Mouse (Mus musculus): Measurements from ENCODE around the gene Etv1. TPM values are rescaled to one million over a fixed set of nuclear protein-coding genes. Genes with fewer than 3 reads are reported as not detected.
A peak's percentile ranks its signal among the peaks of the same experiment; 100 is the strongest.

The Etv1 gene
- total RNA-seq (2021): 100 to 1,000 TPM; 101 to 113 TPM
- long read RNA-seq, full-length matches to known transcripts: 8 of 28 reads
- long read RNA-seq, partial matches to known transcripts: 13 of 28 reads
- long read RNA-seq, other reads (novel, unspliced or antisense): 7 of 28 reads

DNA sequence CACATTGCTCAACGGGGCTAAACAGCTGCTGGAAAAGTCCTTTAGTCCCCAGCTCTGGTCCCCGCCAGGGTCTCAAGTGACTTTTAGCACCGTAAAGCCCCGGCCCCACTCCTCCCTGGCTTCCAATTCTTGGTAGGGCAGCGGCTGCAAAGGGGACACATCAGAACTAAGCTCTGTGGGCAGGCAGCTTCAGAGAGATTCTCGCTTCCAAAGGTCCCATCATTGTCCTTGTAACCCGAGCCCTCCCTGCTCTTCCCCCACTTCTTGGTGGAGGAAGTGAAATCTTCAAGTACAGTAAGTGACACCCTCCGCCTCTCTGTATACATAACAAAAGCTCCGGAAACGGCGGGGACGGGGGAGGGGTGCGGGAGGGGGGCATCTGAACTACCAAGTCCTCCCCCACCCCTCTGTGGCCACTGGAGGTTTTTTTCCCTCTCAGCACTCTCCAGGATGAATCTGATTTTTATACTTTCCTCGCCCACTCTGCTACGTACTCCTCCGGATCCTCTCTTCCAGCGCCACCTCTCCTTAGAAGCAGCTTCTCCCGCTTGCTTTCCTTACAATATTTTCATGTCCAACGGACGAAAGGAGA is at the start of gene Etv1:
TSS of gene Etv1 (plus strand) at position 195 of the 592 bp plus-strand sequence.
- peak in 1 of 2 experiments; percentile 37 for DNase-seq (ENCODE audit: low spot score in 2 of 2)

DNA sequence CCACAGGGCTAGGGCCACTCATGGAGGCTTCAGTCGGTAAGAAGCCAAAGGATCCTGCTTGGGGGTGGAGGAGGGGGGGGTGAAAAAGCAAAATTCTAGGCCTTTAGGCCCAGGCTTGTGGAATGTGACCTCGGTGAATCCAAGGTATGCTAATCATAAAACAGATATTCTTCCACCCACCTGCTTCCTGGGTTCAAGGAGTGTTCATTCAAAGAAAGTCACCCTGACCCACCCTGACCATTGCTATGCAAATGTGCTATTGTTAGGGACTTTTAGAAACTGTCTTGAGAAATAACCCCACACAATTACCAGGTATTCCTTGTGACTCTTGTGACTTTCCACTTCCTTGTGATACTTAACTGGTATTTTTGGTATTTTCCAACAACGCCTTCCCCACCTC is 49.5 kb upstream of the Etv1 start:
- no peak for DNase-seq (ENCODE audit: low spot score in 2 of 2)

DNA sequence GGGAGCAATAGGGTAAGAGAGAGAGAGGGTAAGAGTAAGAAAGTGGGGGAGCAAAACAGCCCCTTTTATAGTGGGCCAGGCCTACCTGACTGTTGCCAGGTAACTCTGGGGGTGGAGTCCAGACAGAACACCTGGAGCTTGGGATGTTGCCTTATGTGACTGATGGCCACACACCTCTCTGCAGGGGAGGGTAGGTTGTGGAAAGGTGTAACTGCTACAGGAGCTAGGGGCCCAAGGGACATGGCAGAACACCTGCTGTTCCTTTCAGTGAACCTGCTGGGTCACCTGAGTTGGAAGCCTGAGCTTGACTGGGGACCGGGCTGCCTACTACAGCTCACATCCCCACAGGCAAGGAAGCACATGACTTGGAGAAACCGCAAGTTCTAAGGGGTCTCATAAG is 48.4 kb upstream of the Etv1 start:
- DNase-seq (ENCODE audit: low spot score in 2 of 2): no peak

DNA sequence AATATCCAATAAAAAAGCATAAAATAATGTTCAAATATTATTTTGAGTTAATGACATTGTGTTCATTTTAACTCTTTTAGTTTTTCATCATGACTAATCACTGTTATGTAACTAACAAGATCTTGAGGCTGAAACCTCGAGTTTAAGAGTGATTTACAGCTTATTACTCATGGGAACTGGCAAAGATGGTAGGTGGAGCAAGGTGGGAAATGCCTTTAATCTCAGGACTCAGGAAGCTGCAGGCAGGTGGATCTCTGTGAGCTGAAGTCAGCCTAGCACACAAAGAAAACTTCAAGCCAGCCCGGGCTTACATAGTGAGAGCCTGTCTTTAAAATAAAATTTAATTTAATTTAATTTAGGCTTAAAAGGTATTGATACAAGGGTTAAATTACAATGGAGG is 19.9 kb upstream of the Etv1 start:
- DNase-seq (ENCODE audit: low spot score in 2 of 2): no peak

DNA sequence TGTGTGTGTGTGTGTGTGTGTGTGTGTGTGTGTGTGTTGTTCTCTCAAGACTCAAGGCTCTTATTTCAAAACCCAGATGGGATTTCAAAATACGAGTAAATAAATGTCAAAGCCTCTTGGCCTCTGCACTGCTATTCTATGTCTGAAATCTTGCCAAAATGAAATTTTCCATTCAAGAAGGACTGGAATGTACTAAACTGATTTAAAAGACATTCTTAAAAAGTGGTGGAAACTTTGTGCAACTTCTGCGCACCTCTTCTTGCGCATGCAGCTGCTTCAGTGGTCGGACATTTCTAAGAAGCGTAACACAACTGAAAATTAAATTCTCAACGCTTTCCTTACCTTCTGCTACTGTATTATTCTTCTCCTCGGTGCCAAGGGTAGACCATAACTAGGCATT is 1.9 kb upstream of the Etv1 start:
- no peak for DNase-seq (ENCODE audit: low spot score in 2 of 2)

GRCm38 (mm10) chr12:38777957-38778298 is 1.3 kb upstream of the Etv1 start:
- DNase-seq (ENCODE audit: low spot score in 2 of 2): no peak

GRCm38 (mm10) chr12:38778299-38779075 is 693 bp upstream of the Etv1 start:
- peak; percentile 66 to 90 for DNase-seq (ENCODE audit: low spot score in 2 of 2)

DNA sequence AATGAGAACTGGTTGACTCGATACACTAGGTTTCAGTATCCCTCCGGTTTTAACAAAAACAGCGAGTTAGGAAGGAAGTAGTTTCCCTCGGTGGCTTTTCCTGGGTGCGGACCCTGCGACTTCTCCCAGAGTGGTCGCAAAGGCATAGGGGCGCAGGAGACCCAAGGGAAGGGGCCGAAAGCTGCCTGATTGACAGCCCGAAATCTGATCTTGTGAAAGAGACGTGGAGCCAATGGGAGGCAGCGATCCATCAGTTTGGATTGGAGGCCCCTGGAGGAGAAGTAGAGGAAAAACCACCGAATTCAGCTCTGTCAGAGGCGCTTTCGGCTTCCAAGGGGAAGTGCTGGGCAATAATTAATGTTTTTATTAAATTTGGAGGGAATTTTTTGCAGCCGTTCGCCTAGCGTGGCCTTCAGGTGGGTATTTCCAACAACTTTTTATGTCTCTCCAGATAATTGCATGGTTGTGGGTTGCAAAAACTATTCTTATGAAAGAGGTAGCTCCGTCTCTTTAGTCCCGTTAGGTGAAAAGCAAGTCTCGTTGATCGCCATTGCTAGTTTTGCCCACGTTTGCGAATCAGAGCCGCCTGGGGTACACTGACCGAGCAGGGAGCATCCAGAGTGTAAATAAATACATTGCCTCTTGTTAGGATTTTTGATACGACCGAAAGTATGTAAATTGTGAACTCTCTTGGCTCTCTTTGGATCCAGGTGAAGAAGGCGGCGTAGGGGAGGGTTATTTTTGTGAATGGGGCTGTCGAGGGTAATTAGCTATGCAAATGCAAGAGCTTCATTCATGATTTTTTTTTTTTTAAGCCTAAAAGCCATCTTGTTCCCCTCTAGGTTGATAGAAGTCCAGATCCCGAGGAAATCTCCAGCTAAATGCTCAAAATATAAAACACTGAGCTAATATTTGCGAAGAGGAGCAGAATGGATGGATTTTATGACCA is 1.1 kb downstream of the Etv1 start:
- peak; percentile 74 to 83 for DNase-seq (ENCODE audit: low spot score in 2 of 2)

DNA sequence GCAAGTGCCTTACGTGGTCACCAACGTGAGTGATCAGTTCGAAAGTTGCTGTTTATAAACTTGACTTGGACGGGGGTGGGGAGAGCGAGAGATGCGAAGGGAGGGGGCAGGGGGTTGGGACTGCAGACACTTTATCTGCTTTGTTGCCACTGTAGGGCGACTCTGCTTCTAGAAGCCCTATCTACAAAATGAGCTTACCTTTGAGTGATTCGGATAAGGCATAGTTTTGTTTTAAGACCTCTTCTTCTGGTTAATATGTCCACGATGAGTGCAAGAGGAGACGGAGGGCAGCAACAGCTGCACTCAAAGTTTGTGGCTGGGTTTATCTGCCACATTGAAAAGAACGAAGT is 1.8 kb downstream of the Etv1 start:
- DNase-seq (ENCODE audit: low spot score in 2 of 2): peak in 1 of 2 experiments; percentile 51

GRCm38 (mm10) chr12:38781686-38782085 is 2.5 kb downstream of the Etv1 start:
- no peak for DNase-seq (ENCODE audit: low spot score in 2 of 2)

DNA sequence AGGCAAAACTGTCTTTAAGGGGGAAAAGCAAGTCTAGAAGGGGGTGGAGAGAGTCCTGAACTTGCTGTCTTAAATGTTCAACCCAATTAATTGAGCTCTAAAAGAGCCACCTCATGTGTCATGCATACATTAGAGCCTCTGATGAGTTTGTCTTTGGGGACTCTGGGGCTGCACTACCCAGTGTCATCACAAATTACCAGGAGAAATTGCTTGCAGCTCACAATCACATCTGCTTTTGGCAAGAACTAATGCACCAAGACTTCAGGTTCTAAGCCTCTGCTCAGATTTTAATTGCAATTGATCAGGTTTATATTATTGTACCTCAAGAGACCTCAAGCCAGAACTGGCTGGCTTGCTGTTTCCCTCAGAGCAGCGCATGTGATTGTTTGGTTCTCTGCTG is 4.1 kb downstream of the Etv1 start:
- DNase-seq (ENCODE audit: low spot score in 2 of 2): no peak

DNA sequence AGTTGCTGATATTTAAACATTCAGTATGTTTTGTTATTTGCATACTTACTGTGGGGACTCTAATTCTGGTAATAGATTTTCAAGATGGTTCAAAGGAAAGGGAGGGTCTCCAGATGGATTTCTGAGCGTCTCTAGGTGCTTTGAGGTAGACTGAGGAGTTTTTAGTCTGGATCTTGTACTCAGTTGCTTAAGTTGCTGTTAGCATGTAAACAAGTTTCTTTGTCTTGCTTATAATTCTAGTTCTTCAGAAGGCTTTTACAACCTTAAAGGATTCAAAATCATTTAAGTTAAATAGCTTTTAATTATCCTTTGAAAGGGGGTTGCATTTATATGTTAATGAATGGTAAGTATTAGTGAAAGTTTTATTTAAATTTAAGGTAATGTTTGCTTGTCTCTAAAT is 5.0 kb downstream of the Etv1 start:
- no peak for DNase-seq (ENCODE audit: low spot score in 2 of 2)

GRCm38 (mm10) chr12:38786571-38786970 is 7.4 kb downstream of the Etv1 start:
- DNase-seq (ENCODE audit: low spot score in 2 of 2): no peak

DNA sequence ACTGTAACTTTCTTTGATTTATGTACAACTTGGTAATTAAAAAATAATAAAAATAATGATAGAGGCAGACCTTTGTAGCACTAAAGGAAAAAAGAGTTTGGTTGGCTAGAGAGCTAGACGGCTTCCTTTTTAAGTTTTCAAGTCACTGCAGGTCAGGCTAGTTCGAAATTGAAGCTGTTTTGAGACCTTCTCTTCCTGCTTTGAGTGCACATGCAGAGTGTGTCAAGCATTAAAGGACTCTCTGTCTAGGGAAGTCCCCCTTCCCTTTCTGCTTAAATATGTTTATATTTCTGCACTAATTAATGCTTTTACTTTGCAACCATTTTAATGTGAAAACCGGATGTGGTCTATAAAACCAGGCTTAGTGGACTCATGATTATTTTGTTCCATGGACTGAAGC is 8.5 kb downstream of the Etv1 start:
- DNase-seq (ENCODE audit: low spot score in 2 of 2): no peak

DNA sequence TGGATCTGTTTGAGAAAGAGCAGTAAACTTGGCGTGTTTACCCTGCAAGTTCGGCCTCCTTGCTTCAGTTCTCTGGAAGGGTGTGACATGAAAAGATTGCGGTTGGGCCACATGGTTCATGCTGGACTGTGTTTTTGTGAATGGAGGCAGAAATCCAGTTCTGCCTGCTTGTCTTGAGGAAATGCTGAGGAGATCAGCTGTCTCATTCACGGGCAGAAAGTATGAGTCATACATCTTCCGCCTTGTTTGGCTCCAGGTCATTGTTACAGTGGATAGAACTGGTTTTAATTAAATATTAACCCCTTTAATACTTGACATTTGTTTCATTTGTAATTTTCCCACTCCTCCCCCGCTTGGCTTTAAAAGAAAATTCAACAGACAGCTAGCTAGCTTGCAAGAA is 9.4 kb downstream of the Etv1 start:
- peak in 1 of 2 experiments; percentile 41 for DNase-seq (ENCODE audit: low spot score in 2 of 2)

DNA sequence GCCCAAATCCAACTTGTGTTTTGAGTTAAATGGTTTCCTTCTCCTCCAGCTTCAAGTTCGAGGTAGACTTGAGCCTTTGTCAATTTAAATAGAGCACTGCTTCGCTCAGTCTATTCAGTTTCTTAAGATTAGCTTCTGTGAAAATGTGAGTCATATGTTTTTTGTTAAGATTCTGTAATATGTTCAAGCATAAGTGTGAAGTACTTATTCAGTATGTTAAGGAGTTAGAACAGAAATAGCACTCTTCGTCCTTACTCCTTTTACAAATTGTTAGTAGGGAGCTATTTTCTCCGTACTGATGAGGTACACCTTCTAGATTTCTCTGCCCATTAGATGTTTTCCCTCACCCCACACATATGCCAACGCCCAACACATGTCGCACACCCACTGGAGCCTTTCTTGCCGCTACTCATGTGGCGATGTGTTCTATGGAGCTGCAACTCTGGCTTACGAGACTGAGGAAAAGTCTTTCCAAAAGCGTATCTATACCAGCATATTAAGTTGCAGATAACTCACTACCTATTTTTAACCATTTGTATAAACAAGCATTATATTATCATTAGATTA is 10.7 kb downstream of the Etv1 start:
- DNase-seq (ENCODE audit: low spot score in 2 of 2): peak in 1 of 2 experiments; percentile 16

- no peak for DNase-seq (ENCODE audit: low spot score in 2 of 2)
These were observed 13.9 kb downstream of the Etv1 start for GRCm38 (mm10) chr12:38793076-38793475.

- DNase-seq (ENCODE audit: low spot score in 2 of 2): no peak
These were observed 14.5 kb downstream of the Etv1 start for GRCm38 (mm10) chr12:38793697-38794096.

DNA sequence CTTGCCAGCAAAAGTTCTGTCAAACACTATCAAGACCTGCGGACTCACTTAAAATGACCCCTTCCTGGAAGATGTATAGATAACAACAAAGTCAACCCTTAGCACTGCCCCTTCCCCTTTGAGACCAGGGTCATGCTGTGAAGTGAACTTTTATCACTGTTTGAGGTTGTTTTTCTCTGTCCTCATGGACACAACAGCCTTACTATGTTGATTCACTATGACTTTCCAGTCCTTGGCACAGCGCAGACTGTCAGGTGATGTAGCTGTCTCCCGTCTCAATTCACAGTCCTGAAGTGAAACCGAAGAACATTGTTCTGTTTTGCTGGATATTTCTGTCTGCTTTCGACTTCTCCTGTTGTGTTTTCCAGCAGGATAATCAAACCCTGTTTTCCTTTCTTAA is 27.9 kb downstream of the Etv1 start:
- DNase-seq (ENCODE audit: low spot score in 2 of 2): no peak

DNA sequence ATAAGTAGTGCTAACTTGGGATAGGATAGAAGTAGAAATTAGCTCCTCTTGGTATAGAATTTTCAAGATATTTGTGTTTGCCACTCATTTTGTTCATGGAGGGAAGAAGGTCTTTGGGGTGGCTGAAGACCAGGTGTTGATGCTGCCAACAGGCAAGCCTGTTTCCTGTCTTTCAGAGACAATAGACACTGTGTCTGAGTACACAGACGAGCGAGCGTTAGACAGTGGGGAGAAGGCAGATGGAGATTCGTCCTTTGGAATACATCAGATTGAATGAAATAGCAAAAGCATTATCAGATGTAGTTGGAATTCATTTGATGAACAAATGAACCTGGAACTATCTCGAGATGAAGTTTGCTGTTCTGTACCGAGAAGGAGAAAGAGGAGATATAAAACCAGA is 33.2 kb downstream of the Etv1 start:
- DNase-seq (ENCODE audit: low spot score in 2 of 2): no peak

DNA sequence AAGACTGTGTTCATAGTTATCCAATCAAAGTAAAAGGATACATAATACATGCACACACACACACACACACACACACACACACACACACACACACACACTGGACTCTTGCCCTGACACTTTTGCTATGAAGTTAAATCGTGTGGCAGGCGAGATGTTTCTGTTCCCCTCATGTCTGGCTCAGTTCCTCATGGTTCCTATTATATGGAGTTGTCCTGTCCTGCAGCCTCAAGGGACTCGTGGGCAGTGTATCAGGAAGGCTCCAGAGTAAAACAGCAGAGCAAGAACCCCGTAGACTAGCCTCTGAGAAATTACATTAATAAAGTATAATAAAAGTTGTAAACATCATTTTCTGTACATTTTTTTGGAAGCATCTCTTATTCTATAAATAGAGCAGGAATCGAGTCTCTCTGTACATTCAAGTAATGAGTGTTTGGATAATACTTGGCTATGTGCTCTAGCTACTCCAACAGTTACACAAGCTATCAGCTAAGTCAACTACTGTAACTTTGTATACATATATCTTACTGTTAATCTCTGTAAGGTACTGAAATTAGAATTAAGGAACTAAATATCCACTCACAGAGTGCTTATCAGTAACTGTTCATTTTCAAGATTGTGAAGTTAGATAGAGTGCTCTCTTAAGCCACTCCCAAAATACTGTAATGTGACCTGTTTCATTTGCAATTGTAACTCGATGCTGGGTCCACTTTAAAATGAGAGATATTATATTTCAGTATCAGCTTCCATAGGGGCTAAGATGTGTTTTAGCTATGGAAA is 35.0 kb downstream of the Etv1 start:
- DNase-seq (ENCODE audit: low spot score in 2 of 2): no peak
